Mouse (Mus musculus): ENCODE data around the gene Olfr803. TPM values are rescaled to one million over a fixed set of nuclear protein-coding genes. Genes with fewer than 3 reads are reported as not detected.

Gene Olfr803
- not detected in 2 replicates for polyA plus RNA-seq (2016; fragmentation: Nextera tagmentation; extraction: Ambion mirVana)

DNA sequence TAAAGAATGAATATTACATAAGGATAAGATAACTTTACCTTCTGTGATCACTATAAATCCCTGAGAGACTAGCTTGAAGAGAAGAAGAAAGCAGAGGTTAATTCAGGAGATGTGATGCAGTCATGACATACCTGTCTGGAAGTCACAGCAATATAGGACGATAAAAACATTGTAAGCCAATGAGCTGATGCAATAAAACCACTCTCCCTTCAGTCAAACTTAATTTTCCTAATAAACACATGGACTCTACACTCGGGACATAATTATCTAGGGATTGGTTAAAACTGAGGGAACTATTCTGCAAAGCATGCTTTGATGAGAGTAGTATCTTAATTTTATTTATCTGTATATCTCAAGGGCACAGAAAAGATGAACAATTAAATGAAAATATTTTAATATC lies at the start of gene Olfr803:
Gene Olfr803, minus strand, starts transcription at position 101 of the 400 bp plus-strand sequence.
- Histone ChIP-seq H3K9me3 (no peaks in the 10 kb centered on the region), H3K4me1 (no peaks in the 10 kb centered on the region), H3K36me3 (replicated peaks) (no peaks in the 10 kb centered on the region), H3K4me3 (no peak within 1 kb of the TSS), H3K27ac (no peak within 1 kb of the TSS), H3K27me3 (ENCODE audit: poor library complexity, severe bottlenecking) (no peaks in the 10 kb centered on the region)
- WGBS, result 87% methylated on average over 2 of the region's 2 CpGs
- DNase-seq (ENCODE audit: extremely low spot score, low spot score), result no peak

DNA sequence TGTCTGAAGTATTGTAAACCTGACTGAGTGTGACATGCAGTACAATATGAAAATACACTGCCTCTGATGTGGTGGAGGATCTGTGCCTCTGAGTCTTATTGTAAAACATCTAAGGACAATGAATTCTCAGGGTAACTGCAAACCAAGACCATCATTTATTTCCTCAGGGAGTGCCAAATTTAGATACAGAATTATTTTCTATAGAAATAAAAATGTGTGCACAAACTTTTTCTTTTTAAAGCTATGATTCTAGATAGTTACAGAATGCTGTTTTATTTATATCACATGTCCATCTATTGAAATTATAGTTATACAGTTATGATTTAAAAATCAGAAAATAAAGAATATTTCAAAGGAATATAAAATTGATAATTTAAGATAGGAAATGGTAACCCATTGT lies 47.7 kb upstream of the Olfr803 start, which contains the start of gene Olfr806:
Gene Olfr806, minus strand, starts transcription at position 101 of the 400 bp plus-strand sequence.
- Histone ChIP-seq H3K27ac (no peak within 1 kb of the TSS), H3K27me3 (ENCODE audit: poor library complexity, severe bottlenecking) (no peaks in the 10 kb centered on the region), H3K4me3 (no peak within 1 kb of the TSS), H3K4me1 (no peaks in the 10 kb centered on the region), H3K9me3 (no peaks in the 10 kb centered on the region), H3K36me3 (replicated peaks) (no peaks in the 10 kb centered on the region)
- no peak for DNase-seq (ENCODE audit: extremely low spot score, low spot score)

DNA sequence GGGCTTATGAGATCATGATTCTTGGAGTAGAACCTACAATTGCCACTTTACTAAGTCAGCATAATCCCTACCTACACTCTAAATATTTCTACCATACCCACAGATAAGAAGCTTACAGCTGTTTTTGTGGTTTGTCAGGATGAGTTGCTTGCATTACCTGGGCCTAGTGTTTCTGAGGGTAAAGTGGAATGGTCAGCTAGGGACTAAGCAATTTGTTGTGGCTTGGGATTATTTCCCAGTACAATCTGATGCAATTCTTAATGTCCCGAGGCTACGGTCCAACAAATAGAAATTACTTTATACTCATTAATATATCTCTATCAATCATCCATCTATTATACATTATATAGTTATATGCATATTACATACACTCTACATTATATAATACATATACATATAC lies 35.2 kb upstream of the Olfr803 start, which contains the start of gene Olfr805:
Gene Olfr805, minus strand, starts transcription at position 101 of the 400 bp plus-strand sequence.
- DNase-seq (ENCODE audit: extremely low spot score, low spot score), result no peak
- Histone ChIP-seq H3K9me3 (no peaks in the 10 kb centered on the region), H3K27ac (no peak within 1 kb of the TSS), H3K4me1 (no peaks in the 10 kb centered on the region), H3K27me3 (ENCODE audit: poor library complexity, severe bottlenecking) (no peaks in the 10 kb centered on the region), H3K4me3 (no peak within 1 kb of the TSS), H3K36me3 (replicated peaks) (no peaks in the 10 kb centered on the region)
- whole genome bisulfite sequencing, result 98% methylated on average over 2 of the region's 2 CpGs

DNA sequence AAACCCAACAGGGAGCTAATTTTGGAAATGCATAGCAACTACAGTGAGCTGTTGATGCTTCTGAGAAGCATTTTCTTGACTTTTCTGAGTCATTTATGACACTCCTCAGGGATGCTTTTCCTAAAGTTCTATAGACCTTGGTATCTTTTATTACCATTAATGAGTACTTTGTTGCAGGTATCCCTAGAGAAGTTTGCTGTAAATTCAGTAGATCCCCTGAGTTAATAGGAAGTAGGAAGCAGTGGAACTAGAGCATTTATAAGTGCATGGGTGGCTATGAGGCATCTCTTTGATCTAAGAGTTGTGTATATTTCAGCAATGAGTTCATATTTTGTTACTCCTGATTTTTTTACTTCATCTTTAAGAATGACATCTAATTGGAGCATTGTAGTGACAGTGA lies 8.8 kb upstream of the Olfr803 start, which contains the start of gene Olfr804:
Gene Olfr804, plus strand, starts transcription at position 301 of the 400 bp plus-strand sequence.
- Histone ChIP-seq H3K27ac (no peak within 1 kb of the TSS), H3K4me3 (no peak within 1 kb of the TSS), H3K27me3 (ENCODE audit: poor library complexity, severe bottlenecking) (no peaks in the 10 kb centered on the region), H3K9me3 (no peaks in the 10 kb centered on the region), H3K4me1 (no peaks in the 10 kb centered on the region), H3K36me3 (replicated peaks) (no peaks in the 10 kb centered on the region)
- DNase-seq (ENCODE audit: extremely low spot score, low spot score), result no peak

DNA sequence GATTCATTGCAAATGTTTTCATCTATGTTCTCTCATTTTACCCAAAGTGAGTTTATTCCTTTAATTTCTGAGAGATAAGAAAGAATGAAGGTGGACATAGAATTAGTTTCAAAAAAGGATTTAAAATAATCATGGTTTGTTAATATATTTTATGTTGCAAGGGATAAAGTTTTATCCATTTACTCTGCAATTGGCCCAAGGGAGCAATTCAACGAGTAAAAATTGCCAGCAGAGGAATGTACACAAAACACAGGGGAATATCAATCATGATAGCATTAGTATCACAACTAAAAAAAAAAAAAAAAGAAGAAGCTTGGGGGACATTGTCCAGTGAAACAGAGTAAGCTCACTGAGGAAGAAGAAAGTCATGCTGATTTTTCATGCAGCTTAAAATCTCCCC lies 6.0 kb downstream of the Olfr803 start, which contains the start of gene Olfr802:
Gene Olfr802, minus strand, starts transcription at position 101 of the 400 bp plus-strand sequence.
- H3K27ac ChIP-seq, result no peak within 1 kb of the TSS
- H3K27me3 ChIP-seq (ENCODE audit: poor library complexity, severe bottlenecking), result no peaks in the 10 kb centered on the region
- H3K9me3 ChIP-seq, result no peaks in the 10 kb centered on the region
- H3K4me3 ChIP-seq, result no peak within 1 kb of the TSS
- H3K36me3 ChIP-seq (replicated peaks), result no peaks in the 10 kb centered on the region
- WGBS, result 81% methylated on average over 1 of the region's 1 CpGs
- no peak for DNase-seq (ENCODE audit: extremely low spot score, low spot score)
- H3K4me1 ChIP-seq, result no peaks in the 10 kb centered on the region

DNA sequence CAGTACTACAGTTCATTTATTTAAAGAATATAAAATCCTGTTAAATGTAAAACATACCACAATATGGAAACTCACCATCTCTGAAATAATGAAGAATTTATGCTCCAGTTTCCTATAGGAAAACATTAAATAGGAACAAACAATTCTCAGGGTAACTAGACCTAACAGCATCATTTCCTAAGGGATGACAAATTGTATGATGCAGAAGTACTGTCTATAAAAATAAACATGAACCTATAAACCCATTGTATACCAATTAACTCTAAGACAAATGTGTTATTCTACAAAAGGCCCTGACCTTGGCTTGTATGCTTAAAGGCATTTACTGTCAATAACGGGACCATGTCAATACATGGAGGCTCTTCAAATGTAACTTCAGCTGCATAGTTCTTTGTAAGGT lies 20.3 kb downstream of the Olfr803 start, which contains the start of gene Olfr801:
Gene Olfr801, minus strand, starts transcription at position 101 of the 400 bp plus-strand sequence.
- Histone ChIP-seq H3K9me3 (no peaks in the 10 kb centered on the region), H3K27ac (no peak within 1 kb of the TSS), H3K36me3 (replicated peaks) (no peaks in the 10 kb centered on the region), H3K4me3 (no peak within 1 kb of the TSS), H3K4me1 (no peaks in the 10 kb centered on the region), H3K27me3 (ENCODE audit: poor library complexity, severe bottlenecking) (no peaks in the 10 kb centered on the region)
- WGBS, result 86% methylated on average over 1 of the region's 1 CpGs
- no peak for DNase-seq (ENCODE audit: extremely low spot score, low spot score)

DNA sequence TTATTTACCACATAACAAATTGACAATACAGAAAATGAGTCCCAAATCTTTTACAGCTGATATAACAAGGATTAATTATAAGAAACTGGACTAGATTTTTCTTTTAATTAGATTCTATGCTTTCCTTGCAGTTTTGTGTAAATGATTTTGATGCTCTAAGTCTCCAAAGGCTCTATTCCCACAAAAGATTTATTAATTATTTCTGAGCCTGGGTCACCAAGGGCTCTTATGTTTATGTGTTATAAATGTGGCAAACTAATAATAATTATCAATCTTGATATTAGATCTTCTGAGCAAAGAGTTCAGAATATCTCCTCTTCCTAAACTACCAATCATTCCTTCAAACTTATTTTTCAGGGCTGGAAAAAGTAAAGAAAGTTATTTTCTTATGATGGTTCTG lies 36.7 kb downstream of the Olfr803 start, which contains the start of gene Olfr800:
Gene Olfr800, plus strand, starts transcription at position 301 of the 400 bp plus-strand sequence.
- no peaks in the 10 kb centered on the region for H3K9me3 ChIP-seq
- no peak within 1 kb of the TSS for H3K27ac ChIP-seq
- no peaks in the 10 kb centered on the region for H3K36me3 ChIP-seq (replicated peaks)
- H3K27me3 ChIP-seq (ENCODE audit: poor library complexity, severe bottlenecking), result no peaks in the 10 kb centered on the region
- DNase-seq (ENCODE audit: extremely low spot score, low spot score), result no peak
- H3K4me3 ChIP-seq, result no peak within 1 kb of the TSS
- H3K4me1 ChIP-seq, result no peaks in the 10 kb centered on the region

DNA sequence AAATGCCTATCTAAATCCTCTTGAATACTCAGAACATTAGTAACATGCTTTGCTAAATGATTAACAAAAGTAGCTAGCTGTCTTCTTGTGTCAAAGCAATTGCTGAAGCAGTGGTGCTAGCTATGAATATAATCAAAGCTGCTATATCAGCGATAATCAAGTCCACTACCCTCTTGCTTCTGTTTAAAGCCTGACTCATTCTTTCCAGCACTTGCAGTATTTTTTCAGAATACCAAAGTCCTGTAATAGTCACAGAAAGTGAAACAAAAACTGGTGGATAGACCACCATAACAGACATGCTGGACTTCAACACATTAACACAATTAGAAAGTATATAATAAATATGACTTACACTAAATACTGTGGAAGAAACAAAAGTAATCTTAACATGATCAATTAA lies 42.3 kb downstream of the Olfr803 start:
- no peak overlapping the region for H3K27ac ChIP-seq
- no peaks in the 10 kb centered on the region for H3K4me1 ChIP-seq
- no peaks in the 10 kb centered on the region for H3K36me3 ChIP-seq (replicated peaks)
- WGBS, result 83% methylated on average over 1 of the region's 1 CpGs
- H3K9me3 ChIP-seq, result no peaks in the 10 kb centered on the region
- no peaks in the 10 kb centered on the region for H3K27me3 ChIP-seq (ENCODE audit: poor library complexity, severe bottlenecking)
- no peak for DNase-seq (ENCODE audit: extremely low spot score, low spot score)
- H3K4me3 ChIP-seq, result no peak overlapping the region

Small RNAs within 50 kb of the gene (microRNA-seq; reads per million reads assigned to microRNA genes)
- gene Gm24485, result not detected

Other genes starting within 250 kb of the Olfr803 start
- not detected in 2 replicates for gene Olfr787, start 232.4 kb downstream of the Olfr803 start, polyA plus RNA-seq (2016; fragmentation: Nextera tagmentation; extraction: Ambion mirVana)
- not detected in 2 replicates for gene Olfr788, start 223.3 kb downstream of the Olfr803 start, polyA plus RNA-seq (2016; fragmentation: Nextera tagmentation; extraction: Ambion mirVana)
- not detected in 2 replicates for gene Olfr789, start 209.5 kb downstream of the Olfr803 start, polyA plus RNA-seq (2016; fragmentation: Nextera tagmentation; extraction: Ambion mirVana)
- gene Olfr790, start 195.8 kb downstream of the Olfr803 start, polyA plus RNA-seq (2016; fragmentation: Nextera tagmentation; extraction: Ambion mirVana), result not detected in 2 replicates
- not detected in 2 replicates for gene Olfr791, start 172.5 kb downstream of the Olfr803 start, polyA plus RNA-seq (2016; fragmentation: Nextera tagmentation; extraction: Ambion mirVana)
- not detected in 2 replicates for gene Olfr792, start 155.1 kb downstream of the Olfr803 start, polyA plus RNA-seq (2016; fragmentation: Nextera tagmentation; extraction: Ambion mirVana)
- gene Olfr794, start 126.6 kb downstream of the Olfr803 start, polyA plus RNA-seq (2016; fragmentation: Nextera tagmentation; extraction: Ambion mirVana), result not detected in 2 replicates
- gene Olfr796, start 81.7 kb downstream of the Olfr803 start, polyA plus RNA-seq (2016; fragmentation: Nextera tagmentation; extraction: Ambion mirVana), result not detected in 2 replicates
- not detected in 2 replicates for gene Olfr798, start 66.4 kb downstream of the Olfr803 start, polyA plus RNA-seq (2016; fragmentation: Nextera tagmentation; extraction: Ambion mirVana)
- not detected in 2 replicates for gene Olfr799, start 56.8 kb downstream of the Olfr803 start, polyA plus RNA-seq (2016; fragmentation: Nextera tagmentation; extraction: Ambion mirVana)
- gene Olfr800, start 36.6 kb downstream of the Olfr803 start, polyA plus RNA-seq (2016; fragmentation: Nextera tagmentation; extraction: Ambion mirVana), result not detected in 2 replicates
- gene Olfr801, start 20.4 kb downstream of the Olfr803 start, polyA plus RNA-seq (2016; fragmentation: Nextera tagmentation; extraction: Ambion mirVana), result not detected in 2 replicates
- not detected in 2 replicates for gene Olfr802, start 6.1 kb downstream of the Olfr803 start, polyA plus RNA-seq (2016; fragmentation: Nextera tagmentation; extraction: Ambion mirVana)
- gene Olfr804, start 8.9 kb upstream of the Olfr803 start, polyA plus RNA-seq (2016; fragmentation: Nextera tagmentation; extraction: Ambion mirVana), result not detected in 2 replicates
- not detected in 2 replicates for gene Olfr805, start 35.1 kb upstream of the Olfr803 start, polyA plus RNA-seq (2016; fragmentation: Nextera tagmentation; extraction: Ambion mirVana)
- gene Olfr806, start 47.6 kb upstream of the Olfr803 start, polyA plus RNA-seq (2016; fragmentation: Nextera tagmentation; extraction: Ambion mirVana), result not detected in 2 replicates
- gene Olfr807, start 63.5 kb upstream of the Olfr803 start, polyA plus RNA-seq (2016; fragmentation: Nextera tagmentation; extraction: Ambion mirVana), result not detected in 2 replicates
- not detected in 2 replicates for gene Olfr808, start 71.2 kb upstream of the Olfr803 start, polyA plus RNA-seq (2016; fragmentation: Nextera tagmentation; extraction: Ambion mirVana)
- gene Olfr809, start 80.4 kb upstream of the Olfr803 start, polyA plus RNA-seq (2016; fragmentation: Nextera tagmentation; extraction: Ambion mirVana), result not detected in 2 replicates
- gene Olfr810, start 100.6 kb upstream of the Olfr803 start, polyA plus RNA-seq (2016; fragmentation: Nextera tagmentation; extraction: Ambion mirVana), result not detected in 2 replicates
- gene Olfr811, start 110.1 kb upstream of the Olfr803 start, polyA plus RNA-seq (2016; fragmentation: Nextera tagmentation; extraction: Ambion mirVana), result not detected in 2 replicates
- gene Olfr812, start 151.8 kb upstream of the Olfr803 start, polyA plus RNA-seq (2016; fragmentation: Nextera tagmentation; extraction: Ambion mirVana), result not detected in 2 replicates
- gene Olfr813, start 161.1 kb upstream of the Olfr803 start, polyA plus RNA-seq (2016; fragmentation: Nextera tagmentation; extraction: Ambion mirVana), result not detected in 2 replicates
- gene Olfr814, start 185.6 kb upstream of the Olfr803 start, polyA plus RNA-seq (2016; fragmentation: Nextera tagmentation; extraction: Ambion mirVana), result not detected in 2 replicates
- not detected in 2 replicates for gene Olfr815, start 211.6 kb upstream of the Olfr803 start, polyA plus RNA-seq (2016; fragmentation: Nextera tagmentation; extraction: Ambion mirVana)
- not detected in 2 replicates for gene Olfr816, start 221.3 kb upstream of the Olfr803 start, polyA plus RNA-seq (2016; fragmentation: Nextera tagmentation; extraction: Ambion mirVana)

All from forebrain, embryonic 10.5 days (tissue).